Mouse (Mus musculus): Measurements from ENCODE around the gene Cd3g.

Gene Cd3g

DNA sequence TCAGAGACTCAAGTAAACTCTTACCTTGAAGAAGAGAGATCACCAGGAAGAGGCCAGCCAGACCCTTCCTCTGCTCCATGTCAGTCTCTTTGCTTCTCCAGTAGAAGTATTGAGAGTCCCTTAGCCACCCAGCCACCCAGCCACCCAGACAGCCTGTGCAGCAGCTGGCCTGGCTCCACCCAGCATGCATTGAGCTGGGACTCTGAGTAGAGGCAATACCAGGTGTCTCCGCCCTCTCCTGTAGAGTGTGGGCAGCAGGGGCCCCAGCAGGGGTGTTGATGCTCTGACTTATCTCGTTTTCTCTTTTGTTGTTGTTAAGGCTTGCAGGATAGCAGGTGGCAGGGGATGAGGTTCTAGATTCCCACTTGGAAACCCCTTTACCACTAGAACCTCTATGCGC is at the start of gene Cd3g:
TSS of gene Cd3g (minus strand) at position 190 of the 400 bp plus-strand sequence.
- no peak for ATAC-seq (ENCODE audit: insufficient number of reproducible peaks, low FRiP score, low TSS enrichment)

GRCm38 (mm10) chr9:45027376-45027775 is 47.1 kb upstream of the Cd3g start:
- ATAC-seq (ENCODE audit: insufficient number of reproducible peaks, low FRiP score, low TSS enrichment) = no peak

DNA sequence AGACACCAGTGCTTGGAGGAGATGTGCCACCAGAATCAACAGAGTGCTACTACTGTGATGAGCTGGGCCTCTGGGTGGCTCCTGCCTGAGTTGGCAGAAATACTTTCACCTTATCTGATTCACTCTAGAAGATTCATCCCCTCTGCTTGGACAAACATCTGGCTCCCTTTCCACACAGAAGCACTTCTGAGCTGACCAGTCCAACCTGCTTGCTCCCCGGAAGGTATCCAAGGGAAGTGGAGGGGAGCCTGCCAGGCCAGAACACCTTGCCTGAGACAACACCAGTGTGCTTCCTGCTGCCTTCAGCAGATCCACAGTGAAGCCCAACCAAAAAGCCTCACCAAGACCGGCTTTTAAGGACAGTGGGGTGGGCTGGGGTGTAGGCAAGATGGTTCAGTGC is 44.0 kb upstream of the Cd3g start:
- ATAC-seq (ENCODE audit: insufficient number of reproducible peaks, low FRiP score, low TSS enrichment) = no peak

- ATAC-seq (ENCODE audit: insufficient number of reproducible peaks, low FRiP score, low TSS enrichment) = no peak
Measured at GRCm38 (mm10) chr9:45023638-45024037, 43.4 kb upstream of the Cd3g start.

DNA sequence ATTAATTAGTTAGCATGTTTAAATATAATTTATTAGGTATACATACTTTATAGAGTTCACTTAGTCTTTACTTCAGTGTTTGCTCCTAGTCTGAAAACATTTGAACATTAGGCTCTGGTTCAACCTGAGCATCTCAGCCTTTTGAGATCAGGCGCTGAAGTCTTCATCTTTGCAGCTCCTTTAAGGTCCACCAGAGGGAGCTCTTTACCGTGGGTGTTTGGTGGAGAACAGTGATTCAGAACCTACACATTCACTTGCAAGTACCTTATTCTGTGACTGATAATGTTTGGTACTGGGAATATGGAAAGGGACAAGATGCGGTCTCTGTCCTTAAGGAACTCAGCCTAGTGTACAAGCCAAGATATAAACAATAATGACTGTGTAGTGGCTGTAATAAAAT is 42.6 kb upstream of the Cd3g start:
- no peak for ATAC-seq (ENCODE audit: insufficient number of reproducible peaks, low FRiP score, low TSS enrichment)

- no peak for ATAC-seq (ENCODE audit: insufficient number of reproducible peaks, low FRiP score, low TSS enrichment)
Measured at GRCm38 (mm10) chr9:45018031-45018430, 37.8 kb upstream of the Cd3g start.

DNA sequence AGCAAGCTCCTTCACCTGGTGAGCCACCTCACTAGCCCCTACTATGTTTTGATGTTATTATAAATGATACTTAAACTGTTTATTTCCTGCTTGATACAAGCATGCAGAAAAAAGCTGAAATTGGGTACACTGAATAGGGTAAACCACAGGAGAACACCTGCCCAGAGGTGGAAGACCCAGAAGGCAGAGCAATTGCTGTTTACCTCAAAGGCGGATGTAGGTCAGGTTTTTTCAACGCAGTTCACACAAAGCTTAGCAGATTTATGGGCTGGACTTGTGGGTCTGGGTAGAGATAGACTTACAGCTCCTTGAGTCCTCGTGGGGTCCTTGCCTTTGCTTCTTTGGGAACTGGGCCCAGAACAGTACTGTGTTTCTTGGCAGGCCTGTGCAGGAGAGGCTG is 35.6 kb upstream of the Cd3g start:
- no peak for ATAC-seq (ENCODE audit: insufficient number of reproducible peaks, low FRiP score, low TSS enrichment)

GRCm38 (mm10) chr9:45014879-45015278 is 34.6 kb upstream of the Cd3g start:
- ATAC-seq (ENCODE audit: insufficient number of reproducible peaks, low FRiP score, low TSS enrichment) = no peak

DNA sequence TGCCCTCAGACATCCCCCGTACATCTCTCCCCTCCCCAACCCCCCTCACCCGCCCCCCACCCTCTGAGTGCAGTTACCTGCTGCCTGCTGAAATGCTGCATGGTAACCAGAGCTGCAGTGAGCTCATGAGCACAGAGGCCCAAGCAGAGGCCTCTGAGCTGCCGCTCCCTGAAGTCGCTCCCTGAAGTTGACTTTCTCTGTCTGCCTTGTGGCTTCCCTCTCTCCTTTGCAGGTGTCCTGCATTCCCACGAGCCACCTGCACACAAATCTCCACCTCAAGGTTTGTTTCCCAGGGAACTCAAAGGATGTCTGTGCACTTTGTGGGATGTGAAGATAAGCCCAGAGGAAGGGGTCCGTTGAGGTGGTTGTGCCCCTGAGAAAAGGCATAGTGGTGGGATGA is 31.1 kb upstream of the Cd3g start:
- ATAC-seq (ENCODE audit: insufficient number of reproducible peaks, low FRiP score, low TSS enrichment) = no peak

DNA sequence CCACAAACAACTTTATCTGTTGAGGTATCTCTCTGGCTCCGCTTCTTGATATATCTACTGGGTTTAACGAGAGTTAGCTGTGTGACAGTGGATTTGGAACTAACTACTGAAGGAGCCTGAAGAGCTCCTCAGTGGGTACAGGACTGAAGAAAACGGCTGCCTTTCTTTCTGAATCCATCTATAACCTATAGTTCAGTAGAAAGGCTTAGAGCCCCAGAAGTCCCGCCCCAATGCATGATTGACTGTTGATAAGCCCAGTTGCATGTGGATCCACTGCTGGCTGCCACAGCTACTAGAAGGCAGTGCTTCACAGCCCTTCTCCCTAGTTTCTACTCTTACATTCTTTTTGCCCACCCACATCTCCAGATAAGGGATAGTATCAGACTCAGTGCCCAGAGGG is 30.2 kb upstream of the Cd3g start:
- ATAC-seq (ENCODE audit: insufficient number of reproducible peaks, low FRiP score, low TSS enrichment) = no peak

DNA sequence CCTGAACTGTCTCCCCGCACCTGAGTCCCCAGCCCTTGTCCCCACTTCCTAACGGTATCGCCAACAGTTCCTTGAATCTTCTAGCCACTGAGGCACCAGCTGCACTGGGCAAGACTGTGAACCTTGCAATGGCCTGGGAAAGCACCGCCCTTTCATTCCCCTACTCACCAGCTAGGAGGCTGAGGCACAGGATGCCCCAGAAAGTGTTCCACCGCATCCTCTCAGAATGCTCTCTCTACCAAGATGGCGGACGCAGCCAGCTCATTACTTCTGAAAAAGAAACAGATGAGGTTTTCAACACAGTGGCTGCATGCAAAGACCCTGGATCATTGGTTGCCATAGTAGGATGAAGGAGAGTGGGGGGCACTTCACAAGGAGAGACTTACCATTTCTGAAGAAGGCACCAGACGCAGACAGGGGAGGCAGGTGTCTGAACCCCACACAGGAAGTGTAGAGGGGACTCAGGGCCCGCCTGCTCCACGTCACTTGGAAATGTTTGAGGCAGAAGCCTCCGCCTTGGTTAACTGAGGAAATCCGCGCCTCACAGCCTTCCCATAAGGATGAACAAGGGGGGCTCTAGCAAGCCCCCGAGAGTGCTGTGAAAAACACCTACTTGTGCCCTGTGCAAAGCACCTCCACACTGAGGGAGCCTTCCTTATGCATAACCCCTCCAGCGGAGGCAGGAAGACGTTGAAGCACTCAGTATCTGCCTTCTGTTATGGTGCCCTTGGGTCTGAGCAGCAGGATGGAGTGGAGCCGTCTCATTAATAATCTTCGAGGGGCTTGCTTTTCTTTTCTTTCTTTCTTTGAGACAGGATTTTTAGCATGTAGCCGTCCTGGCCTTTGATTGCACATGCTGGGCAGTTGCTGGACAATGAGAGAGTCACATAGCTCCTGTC is 29.2 kb upstream of the Cd3g start, which contains the start of gene Cd3e:
TSS of gene Cd3e (minus strand) at position 448 of the 899 bp plus-strand sequence.
- no peak for ATAC-seq (ENCODE audit: insufficient number of reproducible peaks, low FRiP score, low TSS enrichment)

DNA sequence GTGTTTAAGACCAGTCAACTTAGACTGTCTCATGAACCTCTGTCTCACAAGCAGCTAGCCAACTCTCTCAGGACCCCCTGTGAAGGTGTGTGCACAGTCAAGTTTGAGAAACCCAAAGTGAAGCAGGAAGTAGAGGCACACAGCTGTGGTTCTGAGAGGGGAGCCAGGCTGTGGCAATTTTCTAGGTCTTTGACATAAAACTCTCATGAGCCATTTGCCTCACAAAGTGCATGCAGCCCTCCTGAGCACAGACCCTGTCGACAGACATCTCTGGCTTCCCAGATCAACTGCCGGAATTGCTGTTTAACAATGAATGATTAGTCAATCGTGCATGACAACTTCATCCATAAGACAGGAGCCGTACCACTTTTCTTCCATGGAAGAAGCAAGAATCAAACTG is 28.1 kb upstream of the Cd3g start:
- ATAC-seq (ENCODE audit: insufficient number of reproducible peaks, low FRiP score, low TSS enrichment) = no peak

DNA sequence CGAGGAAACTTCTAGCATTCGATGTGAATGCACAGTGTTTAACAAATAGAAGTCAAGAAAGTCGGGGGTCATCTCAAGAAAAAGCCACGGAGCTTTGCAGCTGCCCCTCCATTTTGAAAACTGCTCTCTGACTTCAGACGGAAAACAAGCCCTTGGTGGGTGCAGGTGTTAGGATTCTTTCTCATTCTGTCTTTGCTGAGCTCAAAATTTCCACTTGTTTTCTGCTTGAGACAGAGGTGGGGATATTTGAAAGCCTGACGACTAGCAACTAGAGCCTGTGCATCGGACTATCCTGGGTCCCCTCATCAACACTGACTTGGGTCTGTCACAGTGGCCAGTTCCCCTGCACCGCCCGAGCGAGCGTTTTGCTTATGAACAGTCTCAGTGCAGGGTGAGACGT is 27.2 kb upstream of the Cd3g start:
- ATAC-seq (ENCODE audit: insufficient number of reproducible peaks, low FRiP score, low TSS enrichment) = no peak

GRCm38 (mm10) chr9:45000249-45000648 is 20.0 kb upstream of the Cd3g start:
- ATAC-seq (ENCODE audit: insufficient number of reproducible peaks, low FRiP score, low TSS enrichment) = no peak

GRCm38 (mm10) chr9:44999776-45000175 is 19.5 kb upstream of the Cd3g start:
- ATAC-seq (ENCODE audit: insufficient number of reproducible peaks, low FRiP score, low TSS enrichment) = no peak

DNA sequence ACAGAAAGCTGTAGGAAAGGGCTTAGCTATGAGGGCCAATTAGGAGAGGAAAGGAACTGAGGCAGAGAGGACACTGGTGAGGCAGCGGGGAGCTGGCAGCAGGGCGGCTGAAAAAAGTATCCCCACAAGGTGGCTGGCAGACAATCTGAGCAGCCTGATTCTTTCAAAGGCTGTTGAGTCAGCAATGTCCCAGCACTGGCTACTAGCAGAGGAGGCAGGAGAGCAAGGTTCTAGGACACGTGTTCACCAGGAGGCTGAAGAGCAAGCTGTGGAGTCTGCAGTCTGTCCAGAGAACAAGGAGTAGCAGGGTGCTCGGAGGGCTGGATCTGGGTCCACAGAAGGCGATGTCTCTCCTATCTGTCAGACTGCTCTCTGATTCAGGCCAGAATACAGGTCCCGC is 18.9 kb upstream of the Cd3g start:
- peak; percentile 66; the same call in 1 of the 2 replicates for ATAC-seq (ENCODE audit: insufficient number of reproducible peaks, low FRiP score, low TSS enrichment)

GRCm38 (mm10) chr9:44998138-44998537 is 17.9 kb upstream of the Cd3g start:
- no peak for ATAC-seq (ENCODE audit: insufficient number of reproducible peaks, low FRiP score, low TSS enrichment)

GRCm38 (mm10) chr9:44996590-44996989 is 16.4 kb upstream of the Cd3g start:
- no peak for ATAC-seq (ENCODE audit: insufficient number of reproducible peaks, low FRiP score, low TSS enrichment)

DNA sequence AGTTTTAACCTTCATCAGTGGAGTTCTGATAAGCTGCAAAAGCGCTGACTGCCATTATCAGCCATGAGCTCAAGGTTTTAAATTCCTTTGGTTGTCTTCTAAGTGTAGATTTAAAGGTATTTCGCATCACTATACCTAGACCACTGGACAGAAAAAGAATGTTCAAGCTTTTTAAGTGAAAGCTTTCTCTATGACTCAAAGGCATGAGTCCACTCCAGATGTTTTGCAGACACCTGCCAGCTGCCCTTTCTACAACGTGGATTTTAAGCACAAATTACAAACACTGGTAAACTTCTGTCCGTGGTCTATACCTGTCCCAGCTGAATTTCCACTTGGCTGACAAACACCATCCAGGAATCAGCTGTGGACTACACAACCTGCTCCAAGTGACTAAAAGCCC is 14.7 kb upstream of the Cd3g start:
- ATAC-seq (ENCODE audit: insufficient number of reproducible peaks, low FRiP score, low TSS enrichment) = no peak

DNA sequence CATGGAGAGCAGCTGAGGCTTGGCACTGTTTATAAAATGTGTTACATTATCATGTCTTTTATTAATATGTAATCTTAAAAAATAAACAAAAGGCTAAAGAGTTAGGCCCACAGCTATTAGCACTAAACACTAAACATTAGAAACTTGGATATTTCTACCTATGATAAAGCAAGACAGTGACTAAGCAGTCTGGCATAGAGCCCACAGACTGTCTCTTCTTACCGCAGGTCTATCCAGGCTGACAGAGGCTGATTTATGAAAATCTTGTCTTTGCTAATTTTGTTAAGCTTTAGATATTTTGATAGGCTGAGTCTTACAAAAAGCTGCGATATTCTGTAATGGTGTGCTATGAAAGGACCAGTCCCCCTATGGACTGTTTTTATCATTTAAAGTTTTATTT is 13.0 kb upstream of the Cd3g start:
- ATAC-seq (ENCODE audit: insufficient number of reproducible peaks, low FRiP score, low TSS enrichment) = no peak

GRCm38 (mm10) chr9:44992271-44992670 is 12.0 kb upstream of the Cd3g start:
- ATAC-seq (ENCODE audit: insufficient number of reproducible peaks, low FRiP score, low TSS enrichment) = no peak

DNA sequence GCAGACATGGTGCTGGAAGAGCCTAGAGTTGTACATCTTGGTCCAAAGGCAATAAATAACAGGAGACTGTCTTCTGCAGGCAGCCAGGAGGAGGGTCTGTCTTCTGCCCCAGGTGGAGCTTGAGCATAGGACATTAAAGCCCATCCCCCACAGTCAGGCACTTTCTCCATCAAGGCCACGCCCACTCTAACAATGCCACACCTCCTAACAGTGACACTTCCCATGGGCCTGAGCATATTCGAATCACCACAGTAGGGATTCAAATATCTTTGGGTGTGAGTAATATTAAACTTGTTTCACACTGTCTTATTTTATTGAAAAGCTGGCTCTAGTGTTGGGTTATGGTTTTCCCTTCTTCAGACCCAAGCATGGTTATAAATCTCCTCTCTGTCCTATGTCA is 11.6 kb upstream of the Cd3g start:
- ATAC-seq (ENCODE audit: insufficient number of reproducible peaks, low FRiP score, low TSS enrichment) = no peak
